Mouse (Mus musculus) urinary bladder, adult 18-20 months (tissue): ENCODE data around the gene Srebf1.

Experiments
- DNase-seq, 2 experiments: peaks; one replicate each; pipeline ENCODE4 v3.0.0; 2022; ENCODE audit warnings: low spot score in 2 of 2, mixed read lengths in 2 of 2

The Srebf1 gene

DNA sequence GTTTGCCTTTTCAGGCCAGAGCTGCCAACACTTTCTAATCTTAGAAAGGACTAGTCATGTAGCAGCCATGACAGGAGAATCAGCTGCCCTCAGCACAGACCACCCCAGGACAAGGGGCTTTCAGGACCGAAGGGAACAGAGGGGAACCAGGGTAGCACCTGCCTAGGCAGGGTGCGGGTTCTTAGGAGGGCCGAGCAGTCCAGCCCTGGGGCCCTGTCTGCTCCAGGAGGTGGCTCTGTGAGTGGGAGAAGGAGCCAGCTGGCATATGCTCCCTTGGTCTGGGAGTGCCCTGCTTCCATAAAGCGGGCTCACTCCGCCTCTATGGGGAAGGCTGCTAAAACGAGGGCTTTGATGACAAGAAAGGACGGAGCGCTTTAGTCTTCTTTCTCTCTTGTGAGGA, 10.9 kb upstream of the Srebf1 start:
- no peak for DNase-seq

DNA sequence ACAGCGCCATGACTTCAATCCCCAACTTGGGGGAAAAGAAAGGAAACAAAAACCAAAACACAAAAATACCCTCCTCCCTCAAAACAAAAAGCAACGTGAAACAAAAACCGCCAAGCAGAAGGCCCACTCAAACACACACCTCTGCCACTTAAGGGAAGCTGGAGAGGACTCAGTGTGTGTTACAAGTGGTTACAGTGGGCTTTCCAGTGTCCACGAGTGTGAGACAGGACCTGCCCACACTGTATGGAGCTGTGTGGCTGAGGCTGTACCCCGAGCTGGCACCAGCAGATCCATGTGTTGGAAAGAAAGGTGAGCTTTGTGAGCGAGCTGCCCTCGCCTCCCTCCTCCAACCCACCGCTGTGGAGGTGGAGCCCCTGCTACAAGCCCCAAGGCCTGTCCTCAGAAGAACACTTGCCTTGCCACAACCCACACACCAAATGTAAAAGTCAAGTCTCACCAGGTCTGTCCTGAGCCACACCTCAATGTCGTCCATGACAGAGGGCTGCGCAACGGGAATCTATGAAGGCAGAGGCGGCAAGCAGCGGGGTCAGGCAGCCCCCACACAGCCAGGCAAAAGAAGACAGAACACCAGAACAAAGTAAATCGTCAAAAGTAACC, 10.2 kb upstream of the Srebf1 start:
- DNase-seq: no peak

DNA sequence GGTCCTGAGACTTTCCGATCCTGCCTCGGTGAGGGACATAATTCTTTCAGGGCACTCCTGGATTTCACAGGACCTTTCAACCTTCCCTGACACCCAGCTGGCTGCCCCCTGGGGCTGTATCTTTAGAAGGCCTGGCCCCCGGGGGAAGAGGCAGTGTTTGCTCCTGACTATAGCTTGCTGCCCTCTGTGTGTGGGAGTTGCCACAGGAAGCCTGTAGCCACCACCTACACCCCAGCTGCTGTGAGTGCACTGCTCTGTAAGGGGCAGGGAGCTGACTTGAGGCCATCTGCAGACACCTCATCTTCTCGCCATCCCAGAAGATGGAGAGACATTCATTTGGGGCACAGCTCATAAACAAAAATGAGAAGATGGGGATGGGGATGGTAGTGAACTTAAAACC, 9.6 kb upstream of the Srebf1 start:
- no peak for DNase-seq

DNA sequence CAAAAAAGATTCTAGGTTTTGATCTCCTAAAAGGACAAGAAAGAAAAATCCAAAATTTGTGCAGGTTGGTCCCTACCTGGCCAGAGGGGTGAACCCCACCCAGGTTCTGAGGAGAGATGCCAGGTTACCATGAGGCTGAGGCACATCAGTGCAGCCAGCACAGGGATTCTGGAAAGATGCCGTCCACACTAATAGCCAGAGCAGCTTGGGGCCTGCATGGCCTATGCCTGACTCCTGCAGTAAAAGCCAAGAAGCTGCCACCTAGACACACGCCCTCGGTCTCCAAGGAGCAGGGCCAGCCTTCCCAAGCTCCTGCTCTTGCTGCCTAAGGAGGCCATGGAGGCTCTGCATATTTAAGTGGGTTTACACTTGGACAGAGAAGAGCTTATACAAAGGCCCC, 8.9 kb upstream of the Srebf1 start:
- no peak for DNase-seq

DNA sequence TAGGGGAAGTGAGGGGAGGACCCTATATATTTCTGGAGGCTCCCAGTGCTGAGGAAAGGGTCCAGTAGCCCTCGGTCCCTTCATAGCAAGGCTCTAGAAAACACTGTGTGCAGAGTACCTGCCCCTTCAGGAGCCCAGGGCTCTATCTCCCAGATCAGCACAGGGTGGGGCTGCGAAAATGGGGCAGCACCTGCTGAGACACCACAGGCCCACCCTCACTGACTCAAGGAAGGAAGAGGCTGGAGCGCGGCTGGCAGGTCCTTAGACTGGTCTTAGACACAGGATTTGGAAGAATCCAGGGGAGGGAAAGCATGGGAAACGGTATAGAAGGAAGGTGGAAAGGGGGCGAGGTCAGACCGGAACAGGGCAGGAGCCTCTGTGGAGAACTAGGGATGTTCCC, 8.1 kb upstream of the Srebf1 start:
- DNase-seq: no peak

DNA sequence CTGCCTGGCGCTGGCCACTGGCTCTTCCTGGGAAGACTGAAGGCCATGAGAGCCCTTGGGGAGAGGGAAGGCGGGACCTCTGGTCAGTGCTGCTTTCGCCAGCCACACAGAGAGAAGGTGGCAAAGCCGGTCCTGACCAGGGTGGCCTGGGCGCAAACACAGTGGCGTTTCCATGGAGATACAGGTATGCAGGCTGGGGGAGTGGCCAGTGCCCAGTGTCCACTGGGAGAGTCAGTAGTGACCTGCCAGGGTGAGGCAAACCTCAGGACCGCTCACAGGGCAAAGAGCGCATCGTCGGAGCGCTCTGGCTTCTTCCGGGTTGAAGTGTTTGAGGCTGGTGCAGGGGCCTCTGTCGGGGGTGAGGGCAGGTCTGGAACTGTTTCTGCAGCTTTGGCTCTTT, 7.4 kb upstream of the Srebf1 start:
- peak in 1 of 2 experiments; percentile 42 for DNase-seq

DNA sequence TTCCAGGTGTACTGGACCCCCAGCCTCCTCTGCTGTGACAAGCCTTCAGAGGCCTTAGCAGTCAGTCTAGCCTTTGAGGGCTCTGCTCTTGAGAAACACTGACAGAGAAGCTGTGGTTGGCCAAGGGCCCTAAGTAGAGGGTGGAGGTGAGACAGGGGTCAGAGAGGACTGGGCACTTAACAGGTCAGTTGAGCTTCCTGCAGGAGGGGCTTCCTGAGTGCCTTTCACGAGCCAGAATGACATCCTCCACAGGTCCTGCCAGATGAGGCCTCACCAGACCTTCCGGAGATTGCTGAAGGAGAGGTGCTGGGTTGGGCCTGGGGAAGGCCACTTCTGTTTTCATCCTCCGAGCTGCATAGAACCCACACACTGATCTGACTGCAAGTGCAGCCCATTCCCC, 6.1 kb upstream of the Srebf1 start:
- DNase-seq: no peak

DNA sequence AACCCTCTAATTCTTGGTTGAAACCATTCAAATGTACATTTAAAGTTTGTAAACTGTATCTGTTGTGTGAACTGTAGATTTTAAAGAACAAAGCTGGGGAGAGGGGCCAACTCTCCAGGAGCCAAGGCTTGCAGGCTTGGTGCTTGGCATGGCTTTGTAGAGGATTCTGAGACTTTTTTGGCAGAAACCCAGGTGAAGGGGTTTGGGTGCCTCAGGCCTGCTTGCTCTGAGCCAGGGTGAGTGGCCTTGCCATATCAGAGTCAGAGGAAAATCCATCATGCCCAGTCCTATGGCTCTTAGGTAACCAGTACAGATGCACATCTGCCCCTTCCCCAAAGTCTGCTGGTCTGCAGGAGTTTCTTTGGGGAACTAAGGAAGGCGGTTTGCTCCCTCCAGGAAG, 3.5 kb upstream of the Srebf1 start:
- no peak for DNase-seq

DNA sequence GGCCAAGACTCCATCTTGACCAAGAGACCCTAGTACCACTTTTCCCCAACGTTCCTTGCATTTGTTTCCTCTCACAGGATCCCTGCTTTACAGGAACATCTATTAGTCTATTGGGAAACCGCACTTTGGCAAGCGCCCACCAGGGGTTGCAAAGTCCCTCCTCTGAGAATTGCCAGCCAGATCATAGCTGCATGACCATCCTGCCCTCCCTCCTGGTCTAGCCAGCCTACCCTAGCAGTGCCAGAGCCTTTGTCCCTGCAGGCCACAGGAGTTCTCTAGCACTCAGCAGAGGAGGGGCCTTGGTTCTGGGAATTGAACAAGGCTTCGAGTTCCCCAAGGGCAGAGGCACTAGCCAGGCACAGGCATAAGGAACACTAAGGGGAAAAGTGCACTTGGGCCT, 2.3 kb upstream of the Srebf1 start:
- no peak for DNase-seq

DNA sequence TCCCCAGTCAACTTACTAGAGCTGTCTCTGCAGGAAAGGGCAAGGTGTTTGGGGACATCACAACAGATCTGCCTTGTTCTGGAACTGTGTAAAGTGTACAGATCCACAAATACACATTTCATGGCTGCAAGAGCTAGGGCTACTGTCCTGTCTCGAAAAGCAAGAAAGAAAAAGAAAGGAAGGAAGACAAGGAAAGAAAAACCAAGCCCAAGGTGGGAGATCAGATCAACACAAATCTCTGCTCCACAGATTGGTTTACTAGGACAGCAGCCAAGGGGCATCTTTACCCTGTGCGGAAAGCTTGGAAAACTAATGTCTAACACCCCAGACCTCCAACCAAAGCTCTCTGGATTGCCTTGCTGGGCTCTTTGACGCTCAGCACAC, 304 bp downstream of the Srebf1 start:
- no peak for DNase-seq

DNA sequence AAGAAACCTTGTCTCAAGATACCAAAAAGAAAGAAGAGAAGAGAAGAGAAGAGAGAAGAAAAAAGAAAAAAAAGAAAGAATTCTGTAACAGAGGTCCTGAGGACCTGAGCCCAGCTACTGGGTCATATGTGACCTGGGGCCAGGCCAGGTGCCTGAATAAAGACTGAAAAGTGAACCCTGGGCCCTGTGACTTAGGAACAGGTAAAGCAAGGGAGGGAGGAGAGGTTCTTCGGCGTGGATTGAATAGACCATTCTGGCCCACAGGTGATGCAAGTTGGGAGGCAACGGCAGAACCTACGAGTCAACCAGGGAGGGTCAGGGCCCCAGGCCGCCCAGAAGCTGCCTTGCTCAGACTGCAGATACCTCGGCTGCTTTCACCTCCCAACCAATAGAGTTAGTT, 956 bp downstream of the Srebf1 start:
- no peak for DNase-seq

DNA sequence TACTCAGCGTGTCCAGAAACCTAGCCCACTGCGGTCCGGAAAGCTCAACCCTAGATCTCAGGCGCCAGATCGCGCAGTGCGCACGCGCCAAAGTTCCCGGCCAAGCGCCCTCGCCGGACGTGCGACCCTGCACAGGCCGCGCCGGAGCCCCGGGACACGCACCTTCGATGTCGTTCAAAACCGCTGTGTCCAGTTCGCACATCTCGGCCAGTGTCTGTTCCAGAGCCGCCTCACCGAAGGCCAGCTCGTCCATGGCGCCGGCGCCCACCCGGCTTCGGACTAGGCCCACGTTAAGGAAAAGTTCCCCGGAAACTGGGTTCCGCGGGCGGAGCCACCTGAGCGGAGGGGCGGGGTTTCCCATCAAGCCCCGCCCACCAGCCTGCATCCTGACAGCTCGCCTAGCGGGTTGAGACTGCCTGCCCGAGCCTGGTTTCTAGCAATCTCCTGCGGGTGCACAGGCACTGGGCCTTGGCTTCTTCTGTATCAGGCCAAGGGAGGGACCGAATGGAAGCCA, 2.0 kb downstream of the Srebf1 start:
- peak; percentile 89 to 98 for DNase-seq

DNA sequence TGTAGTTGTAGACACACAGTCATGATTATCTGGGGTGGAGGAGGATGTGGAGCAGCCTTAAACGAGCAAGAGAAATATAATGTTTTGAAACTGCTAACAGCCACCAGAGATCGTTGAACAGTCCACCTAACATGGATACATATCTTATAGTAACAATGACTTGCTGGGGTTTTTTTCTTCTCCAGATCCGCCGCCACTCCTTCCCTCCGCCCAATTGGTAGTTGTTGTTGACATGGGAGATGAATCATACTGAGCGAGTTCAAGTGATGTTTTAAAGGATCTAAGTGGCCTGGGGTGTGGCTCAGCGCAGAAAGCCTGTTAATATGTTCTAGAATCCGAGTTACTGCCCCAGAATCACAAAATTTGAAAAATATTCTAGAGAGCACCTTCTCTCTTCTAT, 2.8 kb downstream of the Srebf1 start:
- DNase-seq: peak in 1 of 2 experiments; percentile 64

DNA sequence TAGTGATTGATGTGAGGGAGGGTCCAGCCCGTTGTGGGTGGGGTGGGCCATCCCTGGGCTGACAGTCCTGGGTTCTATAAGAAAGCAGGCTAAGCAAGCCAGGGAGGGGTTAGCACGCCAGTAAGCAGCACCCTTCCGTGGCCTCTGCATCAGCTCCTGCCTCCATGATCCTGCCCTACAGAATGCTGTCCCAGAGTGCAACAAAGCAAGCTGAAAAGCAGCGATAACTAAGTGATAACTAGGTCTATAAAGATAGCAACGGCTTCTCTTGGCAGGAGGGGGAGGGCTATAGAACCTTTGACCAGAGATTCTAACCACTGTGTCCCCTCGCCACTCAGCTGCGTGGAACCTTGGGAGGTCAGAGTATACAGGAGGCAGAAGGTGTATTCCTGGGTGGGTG, 4.9 kb downstream of the Srebf1 start:
- DNase-seq: no peak

DNA sequence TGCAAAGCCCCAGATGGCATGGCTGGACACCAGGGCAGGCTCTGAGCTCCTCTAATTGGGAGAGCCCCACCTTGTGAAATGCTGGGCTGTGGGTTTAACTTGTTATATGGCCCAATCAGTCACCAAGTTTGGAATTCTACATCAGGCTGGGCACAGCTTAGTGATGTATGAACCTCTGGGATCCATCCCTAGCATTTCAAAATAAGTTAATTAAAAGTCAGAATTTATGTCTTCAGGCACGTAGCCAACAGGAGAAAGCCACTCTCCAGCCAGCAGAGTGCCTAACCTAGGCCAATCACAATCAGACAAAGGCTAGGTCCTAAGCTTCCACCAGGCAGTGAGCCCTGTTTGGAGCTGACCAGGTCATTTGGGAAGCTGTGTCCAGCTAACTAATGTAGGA, 5.7 kb downstream of the Srebf1 start:
- no peak for DNase-seq

DNA sequence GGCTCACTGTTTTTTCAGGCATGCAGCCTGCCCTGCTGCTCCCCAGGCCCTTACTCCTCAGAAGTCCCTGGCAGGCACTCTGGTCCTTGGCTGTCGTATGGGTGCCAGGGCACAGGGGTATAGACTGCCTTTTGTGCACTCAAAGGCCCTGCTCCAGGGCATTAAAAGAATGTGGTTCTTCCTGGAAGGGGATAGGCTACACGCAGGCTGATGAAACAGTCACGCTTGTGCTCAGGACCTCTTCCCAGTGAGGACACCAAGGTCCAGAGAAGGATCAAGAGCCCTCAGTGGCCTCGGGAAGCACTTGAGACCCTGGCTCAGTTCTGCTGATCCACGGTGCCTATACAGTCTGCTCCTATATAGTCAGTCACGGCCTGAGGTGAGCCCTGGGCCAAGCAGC, 9.1 kb downstream of the Srebf1 start:
- DNase-seq: no peak

DNA sequence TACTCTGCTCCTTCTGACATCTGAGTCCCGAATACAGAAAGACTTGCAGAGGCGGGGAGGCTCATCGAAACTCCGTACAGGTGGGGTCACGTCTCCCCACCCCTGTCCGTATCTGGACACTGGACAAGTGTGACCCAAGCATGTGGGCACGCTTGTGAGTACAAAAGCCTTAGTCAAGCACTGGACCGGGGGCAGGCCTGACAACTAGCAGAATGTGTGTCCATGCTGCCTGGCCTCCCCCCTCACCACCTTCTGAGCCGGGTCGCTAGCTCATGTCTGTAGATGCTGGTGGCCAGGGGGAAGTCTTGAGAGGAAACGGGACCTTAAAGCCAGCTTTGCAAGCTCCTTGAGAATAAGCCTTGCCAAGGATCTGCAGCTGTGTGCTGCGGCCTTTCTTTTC, 10.6 kb downstream of the Srebf1 start:
- no peak for DNase-seq

DNA sequence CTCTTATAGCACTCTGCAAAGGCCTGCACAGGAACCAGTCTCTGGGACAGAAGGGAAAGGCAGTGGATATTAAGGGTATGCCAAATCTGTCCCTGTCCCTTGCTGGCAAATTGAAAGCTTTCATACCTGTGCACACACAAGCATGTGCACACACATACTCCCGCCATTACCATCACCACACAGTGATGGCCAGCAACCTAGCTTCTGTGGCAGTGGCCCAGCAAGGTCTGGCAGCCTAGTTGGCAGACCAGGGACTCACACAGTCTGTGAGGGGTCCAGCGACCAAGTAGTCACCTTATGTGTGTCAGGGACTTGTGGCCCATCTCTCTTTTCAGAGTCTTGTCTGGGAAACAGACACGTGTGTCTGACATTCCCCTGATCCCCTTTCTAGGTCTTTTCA, 11.2 kb downstream of the Srebf1 start:
- no peak for DNase-seq

DNA sequence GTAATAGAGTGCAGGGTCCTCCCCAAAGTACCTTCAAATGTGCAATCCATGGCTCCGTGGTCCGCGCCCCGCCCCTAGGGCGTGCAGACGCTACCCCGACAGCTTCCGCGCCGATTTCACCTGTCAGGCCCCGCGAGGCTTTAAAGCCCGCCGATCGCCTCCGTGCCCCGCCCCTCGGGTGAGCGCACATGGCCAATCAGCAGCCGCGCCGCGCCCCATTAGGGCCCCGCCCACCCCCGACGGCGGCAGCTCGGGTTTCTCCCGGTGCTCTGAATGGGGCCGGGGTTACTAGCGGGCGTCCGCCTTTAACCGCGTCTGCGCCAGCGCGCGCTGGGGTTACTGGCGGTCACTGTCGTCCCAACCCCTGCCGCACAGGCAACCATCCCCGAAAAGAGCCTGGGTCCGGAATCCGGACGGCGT, 12.1 kb downstream of the Srebf1 start:
- peak; percentile 95 for DNase-seq

DNA sequence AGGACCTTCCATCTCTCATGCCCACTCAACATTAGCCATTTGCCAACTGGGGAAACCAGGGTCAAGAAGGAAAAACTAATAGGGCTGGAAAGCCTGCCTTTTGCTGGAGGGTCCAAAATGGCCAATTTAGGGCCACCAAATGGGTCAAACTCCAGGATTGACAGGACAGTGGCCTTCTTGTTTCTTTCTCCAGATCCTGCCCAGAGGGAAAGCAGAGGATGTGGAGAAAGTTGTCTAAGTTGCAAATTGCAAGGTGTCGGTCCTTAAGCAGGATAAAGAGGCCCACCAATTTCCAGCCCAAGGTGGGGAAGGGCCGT, 12.5 kb downstream of the Srebf1 start:
- no peak for DNase-seq

DNA sequence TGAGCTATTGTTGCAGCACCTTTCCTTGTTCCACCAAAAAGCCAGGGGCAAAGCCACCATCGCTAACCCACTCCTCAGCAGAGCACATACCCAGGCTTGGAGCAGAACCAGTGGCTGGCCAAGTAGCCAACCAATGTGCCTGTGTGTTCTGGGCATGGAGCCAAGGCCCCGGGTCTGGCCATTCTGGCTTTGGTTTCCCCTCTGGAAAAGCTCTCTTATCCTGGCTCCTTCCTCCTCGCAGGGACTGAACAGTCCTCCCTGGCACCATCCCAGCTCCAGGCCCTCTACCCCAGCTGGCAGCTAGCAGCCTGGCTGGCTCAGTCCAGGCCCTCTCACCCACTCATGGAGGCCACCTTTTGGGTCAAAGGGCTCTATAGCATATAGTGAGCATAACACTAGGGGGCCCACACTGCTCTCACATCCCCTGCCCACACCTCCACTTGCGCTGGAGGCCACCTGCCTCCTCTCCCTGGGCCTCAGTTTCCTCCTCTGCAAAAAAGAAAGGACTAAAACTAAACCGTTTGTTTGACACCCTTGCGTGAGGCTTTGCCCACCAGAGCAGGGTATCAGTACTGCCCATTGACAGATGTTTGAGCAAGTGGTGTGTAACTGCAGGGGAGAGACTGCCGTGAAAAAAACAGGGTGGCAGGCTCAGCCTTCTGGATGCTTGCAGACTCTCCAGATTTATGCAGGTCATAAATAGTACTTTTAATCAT, 13.0 kb downstream of the Srebf1 start:
- peak; percentile 60 for DNase-seq

DNA sequence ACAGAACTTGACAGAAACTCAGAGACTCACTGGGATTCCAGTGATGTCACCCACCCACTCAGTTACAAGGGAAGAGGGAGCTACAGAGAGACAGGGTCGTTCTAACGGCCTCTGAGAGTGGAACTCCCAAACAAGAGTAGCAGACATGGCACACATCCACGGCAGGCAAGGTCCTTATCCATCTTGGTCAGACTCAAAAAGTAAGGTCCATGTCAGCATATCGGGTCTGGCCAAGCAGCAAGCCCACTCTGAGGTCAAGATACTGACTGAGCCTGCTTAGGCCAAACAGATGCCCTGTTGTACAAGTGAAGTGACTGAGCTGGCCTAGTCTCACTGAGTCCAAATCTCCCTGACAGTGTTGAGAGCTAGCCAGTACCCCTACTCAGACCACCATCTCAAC, 13.7 kb downstream of the Srebf1 start:
- no peak for DNase-seq

DNA sequence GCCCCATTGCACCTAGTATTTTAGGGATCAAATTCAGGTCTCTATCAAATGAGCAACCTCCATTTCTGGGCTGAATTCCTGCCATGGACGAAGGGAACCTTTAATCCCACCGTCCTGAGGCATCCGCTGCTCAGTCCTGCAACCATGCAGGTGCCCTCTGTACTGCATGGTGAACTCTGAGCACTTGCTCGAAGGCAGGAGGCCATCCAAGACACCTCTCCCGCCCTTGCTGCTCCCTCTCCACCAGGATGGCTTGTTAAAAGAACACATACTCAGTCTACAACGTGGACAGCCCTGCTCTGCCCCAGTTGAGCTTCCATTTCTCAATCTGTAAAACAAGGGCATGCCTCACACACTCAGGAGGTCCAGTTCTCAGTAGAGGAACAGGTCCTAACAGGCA, 14.2 kb downstream of the Srebf1 start:
- peak in 1 of 2 experiments; percentile 39 for DNase-seq

DNA sequence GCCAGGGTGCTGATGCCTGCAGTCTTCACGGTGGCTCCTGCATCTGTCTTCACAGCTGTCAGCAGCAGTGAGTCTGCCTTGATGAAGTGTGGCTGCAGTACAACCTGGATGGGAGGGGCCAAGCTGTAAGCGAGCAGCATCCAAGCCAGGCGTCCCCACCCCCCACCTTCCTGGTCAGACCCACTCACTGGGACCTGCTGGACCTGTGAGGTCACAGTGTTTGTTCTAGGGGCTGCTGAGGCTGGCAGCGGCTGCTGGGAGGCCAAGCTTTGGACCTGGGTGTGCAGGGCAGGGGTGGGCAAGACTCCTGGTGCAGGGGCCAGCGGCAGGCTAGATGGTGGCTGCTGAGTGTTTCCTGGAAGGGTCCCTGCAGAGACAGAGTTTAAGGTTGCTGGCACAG, 16.2 kb downstream of the Srebf1 start:
- DNase-seq: no peak
